Mouse (Mus musculus): ENCODE measurements around the gene Phkb. TPM values are rescaled to one million over a fixed set of nuclear protein-coding genes. Genes with fewer than 3 reads are reported as not detected.
A peak's percentile ranks its signal among the peaks of the same experiment; 100 is the strongest.

Phkb gene
- polyA plus RNA-seq, 2 experiments: 4.7 to 10.7 TPM

DNA sequence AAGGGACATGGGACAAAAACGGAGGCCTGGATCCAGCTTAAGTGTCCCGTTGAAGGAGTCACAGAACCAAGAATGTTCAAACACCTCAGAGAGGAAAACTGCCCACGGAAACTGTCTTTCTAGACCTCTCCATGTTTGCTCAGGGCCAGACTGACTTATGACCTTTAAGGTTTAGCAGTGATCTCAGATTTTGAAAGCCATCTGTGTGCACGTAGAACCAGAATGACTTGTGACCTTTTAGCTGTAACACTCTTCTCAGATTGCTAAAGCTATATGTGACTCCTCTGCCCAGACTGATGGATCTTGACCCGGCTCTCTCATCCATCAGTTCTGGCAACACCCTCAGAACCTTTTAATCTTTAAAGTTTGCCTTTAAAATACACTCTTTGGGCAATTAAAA, 19.9 kb downstream of the Phkb start:
- ATAC-seq (ENCODE audit: insufficient read depth) (no peak), DNase-seq (ENCODE audit: low read depth in 3 of 3, low spot score in 3 of 3) (no peak)
- Histone ChIP-seq H3K4me3 (ENCODE audit: insufficient read depth in 1 of 2, low read depth in 2 of 2, low read length in 2 of 2) (no peak overlapping the region), H3K9ac (replicated peaks) (no peak overlapping the region), H3K36me3 (replicated peaks; ENCODE audit: control insufficient read depth, insufficient read depth, low read depth) (no peaks in the 10 kb centered on the region), H3K27me3 (ENCODE audit: control insufficient read depth, insufficient read depth, low read length) (no peaks in the 10 kb centered on the region), H3K4me1 (replicated peaks; ENCODE audit: control insufficient read depth in 2 of 2, insufficient read depth in 2 of 2, low read length in 1 of 2) (0 out of 4 replicates have a peak, but pooled peaks cover 0 to 2% of the 10 kb centered on the region in 2 experiments), H3K27ac (no peak overlapping the region), H3K9me3 (ENCODE audit: control insufficient read depth, low read length) (no peaks in the 10 kb centered on the region), H3K4me2 (ENCODE audit: low read depth) (no peak overlapping the region)
- TF ChIP-seq CTCF (IDR thresholded peaks at IDR 0.05; ENCODE audit: low read depth) (no peak), EP300 (IDR thresholded peaks at IDR 0.05; ENCODE audit: low read depth) (no peak)
- WGBS (ENCODE audit: insufficient replicate concordance): 75% methylated on average over 5 of the region's 5 CpGs

DNA sequence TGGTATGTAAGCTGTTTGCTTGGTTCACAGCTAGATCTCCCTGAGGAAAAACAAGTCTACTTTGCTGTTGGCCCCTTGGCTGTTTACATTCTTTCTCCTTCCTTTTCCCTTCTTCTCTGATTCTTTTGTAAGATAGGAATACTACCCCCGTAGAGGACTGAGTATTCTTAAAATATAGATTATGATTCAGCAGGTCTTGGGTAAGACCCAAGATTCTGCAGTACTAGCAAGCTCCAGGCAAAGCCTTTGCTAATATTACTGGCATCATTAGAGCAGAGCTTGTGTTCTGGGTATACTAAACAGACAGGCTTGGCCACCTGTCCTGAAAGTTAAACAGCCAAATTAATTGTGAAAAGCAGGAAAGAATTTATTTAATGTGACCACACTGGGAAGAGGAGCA, 21.6 kb downstream of the Phkb start:
- Histone ChIP-seq H3K36me3 (replicated peaks; ENCODE audit: control insufficient read depth, insufficient read depth, low read depth) (no peaks in the 10 kb centered on the region), H3K27me3 (ENCODE audit: control insufficient read depth, insufficient read depth, low read length) (no peaks in the 10 kb centered on the region), H3K4me1 (replicated peaks; ENCODE audit: control insufficient read depth in 2 of 2, insufficient read depth in 2 of 2, low read length in 1 of 2) (0 out of 4 replicates have a peak, but pooled peaks cover 0 to under 1% of the 10 kb centered on the region in 2 experiments), H3K4me2 (ENCODE audit: low read depth) (no peak overlapping the region), H3K27ac (no peak overlapping the region), H3K4me3 (ENCODE audit: insufficient read depth in 1 of 2, low read depth in 2 of 2, low read length in 2 of 2) (no peak overlapping the region), H3K9me3 (ENCODE audit: control insufficient read depth, low read length) (no peaks in the 10 kb centered on the region), H3K9ac (replicated peaks) (no peak overlapping the region)
- 24% methylated on average over 1 of the region's 1 CpGs for WGBS (ENCODE audit: insufficient replicate concordance)
- DNase-seq (ENCODE audit: low read depth in 3 of 3, low spot score in 3 of 3) (no peak), ATAC-seq (ENCODE audit: insufficient read depth) (no peak)
- TF ChIP-seq EP300 (IDR thresholded peaks at IDR 0.05; ENCODE audit: low read depth): no peak
- TF ChIP-seq CTCF (IDR thresholded peaks at IDR 0.05; ENCODE audit: low read depth): no peak

DNA sequence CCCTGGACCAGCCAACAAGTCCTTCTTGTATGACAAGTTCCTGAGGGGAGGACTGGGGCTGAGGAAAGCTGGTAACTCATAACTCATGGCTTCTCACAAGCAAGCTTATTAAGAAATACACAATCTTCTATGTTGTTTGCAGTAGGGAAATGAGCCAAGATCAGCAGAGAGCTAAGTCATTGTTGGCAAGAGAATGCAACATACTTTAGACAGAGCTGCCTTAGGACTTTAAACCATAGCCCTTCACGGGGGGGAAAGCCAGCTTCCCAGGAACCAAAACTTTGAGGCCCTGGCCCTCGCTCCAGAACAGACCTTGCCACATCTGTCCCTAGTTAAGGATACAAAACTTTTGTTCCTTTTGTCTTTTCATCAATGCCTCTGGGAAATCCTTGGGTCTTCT, 30.9 kb downstream of the Phkb start:
- ATAC-seq (ENCODE audit: insufficient read depth): no peak
- Histone ChIP-seq H3K9me3 (ENCODE audit: control insufficient read depth, low read length) (no peaks in the 10 kb centered on the region), H3K4me2 (ENCODE audit: low read depth) (no peak overlapping the region), H3K27ac (no peak overlapping the region), H3K36me3 (replicated peaks; ENCODE audit: control insufficient read depth, insufficient read depth, low read depth) (no peaks in the 10 kb centered on the region), H3K9ac (replicated peaks) (no peak overlapping the region), H3K4me3 (ENCODE audit: insufficient read depth in 1 of 2, low read depth in 2 of 2, low read length in 2 of 2) (no peak overlapping the region), H3K4me1 (replicated peaks; ENCODE audit: control insufficient read depth in 2 of 2, insufficient read depth in 2 of 2, low read length in 1 of 2) (peaks cover 0 to 3% of the 10 kb centered on the region in 2 experiments; a peak in 2 of 4 replicates), H3K27me3 (ENCODE audit: control insufficient read depth, insufficient read depth, low read length) (no peaks in the 10 kb centered on the region)
- DNase-seq (ENCODE audit: low read depth in 3 of 3, low spot score in 3 of 3): no peak
- TF ChIP-seq CTCF (IDR thresholded peaks at IDR 0.05; ENCODE audit: low read depth): no peak
- TF ChIP-seq EP300 (IDR thresholded peaks at IDR 0.05; ENCODE audit: low read depth): no peak
- WGBS (ENCODE audit: insufficient replicate concordance): 78% methylated on average over 2 of the region's 2 CpGs

DNA sequence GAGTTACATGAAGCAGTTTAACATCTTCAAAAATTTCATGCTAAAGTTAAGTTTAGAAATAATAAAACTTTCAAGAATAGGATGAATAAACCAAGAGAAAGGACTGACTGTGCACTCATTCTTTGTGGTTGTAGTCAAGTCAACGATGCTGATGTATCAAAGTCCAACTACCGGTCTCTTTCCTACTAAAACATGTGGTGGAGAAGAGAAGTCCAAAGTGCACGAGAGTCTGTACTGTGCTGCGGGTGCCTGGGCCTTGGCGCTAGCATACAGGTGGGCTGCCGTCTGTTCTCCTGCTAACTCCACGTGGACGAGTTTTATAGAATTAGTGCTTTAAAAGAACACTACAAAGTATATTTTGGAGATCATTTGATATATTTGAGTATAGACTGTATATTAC, 37.2 kb downstream of the Phkb start:
- Histone ChIP-seq H3K27me3 (ENCODE audit: control insufficient read depth, insufficient read depth, low read length) (no peaks in the 10 kb centered on the region), H3K4me1 (replicated peaks; ENCODE audit: control insufficient read depth in 2 of 2, insufficient read depth in 2 of 2, low read length in 1 of 2) (peaks cover 0 to 7% of the 10 kb centered on the region in 2 experiments; a peak in 2 of 4 replicates), H3K4me2 (ENCODE audit: low read depth) (no peak overlapping the region), H3K4me3 (ENCODE audit: insufficient read depth in 1 of 2, low read depth in 2 of 2, low read length in 2 of 2) (no peak overlapping the region), H3K36me3 (replicated peaks; ENCODE audit: control insufficient read depth, insufficient read depth, low read depth) (no peaks in the 10 kb centered on the region), H3K9me3 (ENCODE audit: control insufficient read depth, low read length) (no peaks in the 10 kb centered on the region), H3K27ac (no peak overlapping the region), H3K9ac (replicated peaks) (no peak overlapping the region)
- TF ChIP-seq EP300 (IDR thresholded peaks at IDR 0.05; ENCODE audit: low read depth) (no peak), CTCF (IDR thresholded peaks at IDR 0.05; ENCODE audit: low read depth) (no peak)
- DNase-seq (ENCODE audit: low read depth in 3 of 3, low spot score in 3 of 3) (no peak), ATAC-seq (ENCODE audit: insufficient read depth) (no peak)
- WGBS (ENCODE audit: insufficient replicate concordance): 77% methylated on average over 8 of the region's 8 CpGs

DNA sequence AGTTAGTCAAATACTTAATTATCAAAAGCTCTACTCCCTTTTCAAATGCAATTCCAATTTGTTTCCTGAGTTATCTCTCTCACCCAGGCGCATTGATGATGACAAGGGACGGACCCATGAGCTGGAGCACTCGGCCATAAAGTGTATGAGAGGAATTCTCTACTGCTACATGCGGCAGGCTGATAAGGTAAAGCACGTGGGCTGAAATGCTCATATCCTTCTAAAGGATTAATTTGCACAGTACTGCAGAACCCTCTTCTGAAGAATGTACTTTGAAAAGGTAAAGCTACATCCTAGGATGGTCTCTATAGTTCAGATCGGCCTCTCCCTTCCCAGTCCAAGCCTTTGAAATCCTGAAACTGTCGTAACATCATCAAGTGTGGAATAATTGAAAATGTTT, 38.9 kb downstream of the Phkb start:
- Histone ChIP-seq H3K4me1 (replicated peaks; ENCODE audit: control insufficient read depth in 2 of 2, insufficient read depth in 2 of 2, low read length in 1 of 2) (peaks cover 0 to 5% of the 10 kb centered on the region in 2 experiments; a peak in 2 of 4 replicates), H3K4me2 (ENCODE audit: low read depth) (0 out of 2 replicates have a peak overlapping the region, but pooled peaks have one; percentile 9), H3K36me3 (replicated peaks; ENCODE audit: control insufficient read depth, insufficient read depth, low read depth) (no peaks in the 10 kb centered on the region), H3K27me3 (ENCODE audit: control insufficient read depth, insufficient read depth, low read length) (no peaks in the 10 kb centered on the region), H3K27ac (no peak overlapping the region), H3K4me3 (ENCODE audit: insufficient read depth in 1 of 2, low read depth in 2 of 2, low read length in 2 of 2) (no peak overlapping the region), H3K9me3 (ENCODE audit: control insufficient read depth, low read length) (no peaks in the 10 kb centered on the region), H3K9ac (replicated peaks) (no peak overlapping the region)
- DNase-seq (ENCODE audit: low read depth in 3 of 3, low spot score in 3 of 3) (peak; percentile 57 to 73 (median 63)), ATAC-seq (ENCODE audit: insufficient read depth) (peak; percentile 91)
- peak; percentile 75 for TF ChIP-seq EP300 (IDR thresholded peaks at IDR 0.05; ENCODE audit: low read depth)
- TF ChIP-seq CTCF (IDR thresholded peaks at IDR 0.05; ENCODE audit: low read depth): no peak
- WGBS (ENCODE audit: insufficient replicate concordance): 42% methylated on average over 7 of the region's 7 CpGs

Data from liver, embryonic 14.5 days (tissue).